16 mouse cellular contexts compared by ENCODE assay signal in genomic region chr1:81608772-81609171, GRCm38 (mm10).
DNase-seq lines count a peak whose midpoint lies in the region; ATAC-seq and TF ChIP-seq lines count a peak whose summit lies in the region.
"Had no signal": no experiment of that assay in that cellular context is flagged by ENCODE, and none has a peak within 500 bp of the region (broad histone marks: within the 10 kb centered on the region; RNA-seq: fewer than 3 reads in every experiment).

No protein-coding gene starts in this region.

- peak; percentile 19; the same call in 1 of the 2 replicates for ATAC-seq in hindbrain, embryonic 11.5 days (ENCODE audit: low FRiP score)
- no peak for ATAC-seq in hindbrain, postnatal 0 days
- no peak for ATAC-seq in neural tube, embryonic 15.5 days (ENCODE audit: low FRiP score)
- ATAC-seq: forebrain, postnatal 0 days; intestine, embryonic 16.5 days had no signal

- no peaks in the 10 kb centered on the region for H3K36me3 ChIP-seq in hindbrain, embryonic 11.5 days (ENCODE audit: control insufficient read depth, insufficient read depth, low read length)
- no peaks in the 10 kb centered on the region for H3K36me3 ChIP-seq in hindbrain, postnatal 0 days (ENCODE audit: insufficient read depth, low read length)
- no peaks in the 10 kb centered on the region for H3K36me3 ChIP-seq in neural tube, embryonic 15.5 days
- no peaks in the 10 kb centered on the region for H3K36me3 ChIP-seq in thymus, adult 2 months (ENCODE audit: control insufficient read depth, insufficient read depth, low read length)
- H3K36me3 ChIP-seq: liver, embryonic 13.5 days; neural tube, embryonic 12.5 days had no signal

- H3K4me1 ChIP-seq in hindbrain, embryonic 11.5 days (replicated peaks; ENCODE audit: control insufficient read depth, insufficient read depth, low read length): no peaks in the 10 kb centered on the region
- H3K4me1 ChIP-seq in hindbrain, postnatal 0 days (ENCODE audit: insufficient read depth, low read length): no peaks in the 10 kb centered on the region
- H3K4me1 ChIP-seq in neural tube, embryonic 15.5 days: no peaks in the 10 kb centered on the region
- no peaks in the 10 kb centered on the region for H3K4me1 ChIP-seq in thymus, adult 2 months (replicated peaks; ENCODE audit: control insufficient read depth, insufficient read depth, low read length)
- no peaks in the 10 kb centered on the region for H3K4me1 ChIP-seq in cerebellum, adult 2 months (ENCODE audit: control insufficient read depth, insufficient read depth, low read length)
- H3K4me1 ChIP-seq: liver, embryonic 13.5 days; neural tube, embryonic 12.5 days had no signal

- H3K9ac ChIP-seq in hindbrain, embryonic 11.5 days (ENCODE audit: low read depth, low read length): no peak overlapping the region
- H3K9ac ChIP-seq in hindbrain, postnatal 0 days (replicated peaks; ENCODE audit: low read length): no peak overlapping the region
- H3K9ac ChIP-seq in neural tube, embryonic 15.5 days (replicated peaks): no peak overlapping the region
- H3K9ac ChIP-seq: forebrain, postnatal 0 days; liver, embryonic 13.5 days; neural tube, embryonic 12.5 days had no signal

- no peak overlapping the region for H3K4me2 ChIP-seq in hindbrain, embryonic 11.5 days (replicated peaks; ENCODE audit: low read depth, low read length)
- H3K4me2 ChIP-seq in hindbrain, postnatal 0 days (ENCODE audit: low read depth, low read length): no peak overlapping the region
- no peak overlapping the region for H3K4me2 ChIP-seq in neural tube, embryonic 15.5 days
- H3K4me2 ChIP-seq: liver, embryonic 13.5 days; neural tube, embryonic 12.5 days had no signal

- no peak overlapping the region for H3K27ac ChIP-seq in hindbrain, embryonic 11.5 days (ENCODE audit: low read depth, low read length)
- H3K27ac ChIP-seq in hindbrain, postnatal 0 days: no peak overlapping the region
- no peak overlapping the region for H3K27ac ChIP-seq in neural tube, embryonic 15.5 days (replicated peaks)
- no peak overlapping the region for H3K27ac ChIP-seq in thymus, adult 2 months (ENCODE audit: control insufficient read depth, insufficient read depth, low read length)
- H3K27ac ChIP-seq in cerebellum, adult 2 months (ENCODE audit: insufficient read depth, low read length): no peak overlapping the region
- H3K27ac ChIP-seq: liver, embryonic 13.5 days; neural tube, embryonic 12.5 days had no signal

- TF ChIP-seq CTCF in hindbrain, postnatal 0 days (IDR thresholded peaks at IDR 0.05; ENCODE audit: low read depth): no peak
- no peak for TF ChIP-seq CTCF in thymus, adult 2 months (IDR thresholded peaks at IDR 0.05; ENCODE audit: borderline replicate concordance, control insufficient read depth, extremely low read depth, insufficient read depth, low read length, poor library complexity)
- TF ChIP-seq CTCF in cerebellum, adult 2 months (IDR thresholded peaks at IDR 0.05; ENCODE audit: borderline replicate concordance, insufficient read depth, low read depth, low read length): no peak

- intact Hi-C loops in left cerebral cortex, postnatal 4 days (cut with DNase I): no loop called here

- no peak overlapping the region for H3K4me3 ChIP-seq in hindbrain, embryonic 11.5 days (ENCODE audit: low read depth, low read length)
- H3K4me3 ChIP-seq in hindbrain, postnatal 0 days (ENCODE audit: low read length): no peak overlapping the region
- no peak overlapping the region for H3K4me3 ChIP-seq in neural tube, embryonic 15.5 days (replicated peaks)
- H3K4me3 ChIP-seq in thymus, adult 2 months (ENCODE audit: control insufficient read depth, insufficient read depth, low read length): no peak overlapping the region
- no peak overlapping the region for H3K4me3 ChIP-seq in cerebellum, adult 2 months (replicated peaks; ENCODE audit: insufficient read depth, low read depth, low read length)
- H3K4me3 ChIP-seq: liver, embryonic 13.5 days; neural tube, embryonic 12.5 days had no signal

- H3K9me3 ChIP-seq in hindbrain, embryonic 11.5 days (ENCODE audit: control insufficient read depth, low read length): no peaks in the 10 kb centered on the region
- H3K9me3 ChIP-seq in hindbrain, postnatal 0 days (ENCODE audit: low read length): no peaks in the 10 kb centered on the region
- H3K9me3 ChIP-seq in neural tube, embryonic 15.5 days (replicated peaks): no peaks in the 10 kb centered on the region
- H3K9me3 ChIP-seq: liver, embryonic 13.5 days; neural tube, embryonic 12.5 days had no signal

- H3K27me3 ChIP-seq in hindbrain, embryonic 11.5 days (ENCODE audit: control insufficient read depth, insufficient read depth, low read length): no peaks in the 10 kb centered on the region
- no peaks in the 10 kb centered on the region for H3K27me3 ChIP-seq in hindbrain, postnatal 0 days (ENCODE audit: insufficient read depth, low read length)
- no peaks in the 10 kb centered on the region for H3K27me3 ChIP-seq in neural tube, embryonic 15.5 days (replicated peaks)
- H3K27me3 ChIP-seq in thymus, adult 2 months (ENCODE audit: control insufficient read depth, insufficient read depth, low read length): no peaks in the 10 kb centered on the region
- H3K27me3 ChIP-seq in cerebellum, adult 2 months (ENCODE audit: control insufficient read depth, insufficient read depth, low read length): no peaks in the 10 kb centered on the region
- H3K27me3 ChIP-seq: liver, embryonic 13.5 days; neural tube, embryonic 12.5 days had no signal

- TF ChIP-seq POLR2A in thymus, adult 2 months (IDR thresholded peaks at IDR 0.05; ENCODE audit: control insufficient read depth, extremely low read depth, insufficient read depth, low read length, poor library complexity): no peak
- no peak for TF ChIP-seq POLR2A in cerebellum, adult 2 months (IDR thresholded peaks at IDR 0.05; ENCODE audit: borderline replicate concordance, insufficient read depth, low read length)

- peak; percentile 36 for DNase-seq in hindbrain, embryonic 11.5 days (ENCODE audit: low spot score)
- DNase-seq in hindbrain, postnatal 0 days (ENCODE audit: low spot score): no peak
- peak; percentile 31 for DNase-seq in neural tube, embryonic 10.5 days (ENCODE audit: extremely low spot score, low spot score)
- peak; percentile 66 for DNase-seq in forelimb bud, embryonic 11.5 days (ENCODE audit: low read depth, low spot score)
- DNase-seq in left cerebral cortex, postnatal 4 days: no peak
- no peak for DNase-seq in thymus, adult 2 months
- no peak for DNase-seq in cerebellum, adult 2 months
- DNase-seq: adrenal gland, postnatal 14 days; cerebellum, adult 8-10 months; forebrain, postnatal 0 days; heart, adult 18-20 months; liver, embryonic 13.5 days; thymus, postnatal 4 days had no signal

- WGBS in hindbrain, embryonic 11.5 days: 0% methylated on average over 1 of the region's 1 CpGs
- 2% methylated on average over 1 of the region's 1 CpGs for WGBS in hindbrain, postnatal 0 days
- WGBS in neural tube, embryonic 15.5 days: 7% methylated on average over 1 of the region's 1 CpGs
- 42% methylated on average over 1 of the region's 1 CpGs for WGBS in thymus, adult 2 months
- WGBS in cerebellum, adult 2 months: 7% methylated on average over 1 of the region's 1 CpGs

Comparison
In these comparisons a context has a peak if more than half of its experiments do, and no peak if none do; other contexts are left out.
1. DNase-seq: peak in hindbrain, embryonic 11.5 days (single experiment), neural tube, embryonic 10.5 days (single experiment) and forelimb bud, embryonic 11.5 days (single experiment); none in hindbrain, postnatal 0 days (single experiment), left cerebral cortex, postnatal 4 days (single experiment), thymus, adult 2 months (single experiment) and cerebellum, adult 2 months (0 of 2).